Comparison of ENCODE assay signal across 10 mouse cellular contexts in genomic region chr11:112501781-112502180, GRCm38 (mm10).
DNase-seq lines count a peak whose midpoint lies in the region; ATAC-seq and TF ChIP-seq lines count a peak whose summit lies in the region.
"Had no signal": no experiment of that assay in that cellular context is flagged by ENCODE, and none has a peak within 500 bp of the region (broad histone marks: within the 10 kb centered on the region; RNA-seq: fewer than 3 reads in every experiment).

No protein-coding gene starts in this region.

- WGBS in hindbrain, embryonic 12.5 days, result 7% methylated on average over 5 of the region's 5 CpGs
- WGBS in midbrain, embryonic 13.5 days, result 1% methylated on average over 5 of the region's 5 CpGs
- 14% methylated on average over 5 of the region's 5 CpGs for WGBS in cerebellum, adult 2 months

- TF ChIP-seq EP300 in ES-Bruce4 (IDR thresholded peaks at IDR 0.05; ENCODE audit: insufficient read depth, low read depth, low read length), result peak; percentile 89

- H3K9ac ChIP-seq in ES-Bruce4 (ENCODE audit: low read depth, poor library complexity, severe bottlenecking), result no peak overlapping the region
- no peak overlapping the region for H3K9ac ChIP-seq in hindbrain, embryonic 12.5 days
- no peak overlapping the region for H3K9ac ChIP-seq in midbrain, embryonic 13.5 days (replicated peaks)

- DNase-seq in embryo, embryonic 11 days, result peak; percentile 87
- DNase-seq in heart, postnatal 36 days, result no peak
- DNase-seq in urinary bladder, adult 18-20 months (ENCODE audit: low spot score in 2 of 2), result no peak
- no peak for DNase-seq in cerebellum, adult 2 months
- DNase-seq: cerebellum, adult 11-12 months had no signal

- peak; percentile 98 for ATAC-seq in hindbrain, embryonic 12.5 days (ENCODE audit: low FRiP score)
- peak; percentile 99 for ATAC-seq in midbrain, embryonic 13.5 days
- no peak for ATAC-seq in megakaryocyte progenitor cell, adult 5-6 weeks (replicated peaks; ENCODE audit: poor library complexity)

- 0 out of 2 replicates have a peak overlapping the region, but pooled peaks have one; percentile 4 for H3K4me2 ChIP-seq in hindbrain, embryonic 12.5 days (replicated peaks)
- H3K4me2 ChIP-seq in midbrain, embryonic 13.5 days (replicated peaks), result peak overlapping the region; percentile 21

- H3K9me3 ChIP-seq in ES-Bruce4 (replicated peaks; ENCODE audit: control insufficient read depth, insufficient read depth, low read length, poor library complexity, severe bottlenecking), result no peaks in the 10 kb centered on the region; the same call in 1 of the 2 replicates
- H3K9me3 ChIP-seq in hindbrain, embryonic 12.5 days (replicated peaks), result no peaks in the 10 kb centered on the region
- peaks cover 3% of the 10 kb centered on the region; the same call in 1 of the 2 replicates for H3K9me3 ChIP-seq in midbrain, embryonic 13.5 days

- TF ChIP-seq CTCF in ES-Bruce4 (IDR thresholded peaks at IDR 0.05; ENCODE audit: low read depth, low read length), result no peak
- no peak for TF ChIP-seq CTCF in cerebellum, adult 2 months (IDR thresholded peaks at IDR 0.05; ENCODE audit: borderline replicate concordance, insufficient read depth, low read depth, low read length)

- H3K27me3 ChIP-seq in ES-Bruce4 (ENCODE audit: control insufficient read depth, insufficient read depth, low read length, poor library complexity, severe bottlenecking), result no peaks in the 10 kb centered on the region; the same call in 1 of the 2 replicates
- no peaks in the 10 kb centered on the region for H3K27me3 ChIP-seq in hindbrain, embryonic 12.5 days
- H3K27me3 ChIP-seq in midbrain, embryonic 13.5 days, result no peaks in the 10 kb centered on the region
- no peaks in the 10 kb centered on the region; the same call in 1 of the 2 replicates for H3K27me3 ChIP-seq in cerebellum, adult 2 months (ENCODE audit: control insufficient read depth, insufficient read depth, low read length)
- H3K27me3 ChIP-seq: CH12.LX had no signal

- H3K4me1 ChIP-seq in ES-Bruce4 (ENCODE audit: control insufficient read depth, insufficient read depth, low read length), result peaks cover 3% of the 10 kb centered on the region
- peaks cover 9% of the 10 kb centered on the region for H3K4me1 ChIP-seq in hindbrain, embryonic 12.5 days
- H3K4me1 ChIP-seq in midbrain, embryonic 13.5 days (replicated peaks), result peaks cover 29% of the 10 kb centered on the region
- no peaks in the 10 kb centered on the region for H3K4me1 ChIP-seq in cerebellum, adult 2 months (ENCODE audit: control insufficient read depth, insufficient read depth, low read length)

- H3K36me3 ChIP-seq in ES-Bruce4 (ENCODE audit: control insufficient read depth, insufficient read depth, low read length, poor library complexity, severe bottlenecking), result no peaks in the 10 kb centered on the region
- H3K36me3 ChIP-seq in hindbrain, embryonic 12.5 days, result no peaks in the 10 kb centered on the region
- H3K36me3 ChIP-seq in midbrain, embryonic 13.5 days, result no peaks in the 10 kb centered on the region

- H3K4me3 ChIP-seq in ES-Bruce4 (ENCODE audit: low read depth, low read length), result no peak overlapping the region
- no peak overlapping the region for H3K4me3 ChIP-seq in hindbrain, embryonic 12.5 days
- no peak overlapping the region for H3K4me3 ChIP-seq in midbrain, embryonic 13.5 days (replicated peaks)
- no peak overlapping the region for H3K4me3 ChIP-seq in cerebellum, adult 2 months (replicated peaks; ENCODE audit: insufficient read depth, low read depth, low read length)

- H3K27ac ChIP-seq in ES-Bruce4 (ENCODE audit: insufficient read depth, low read length), result no peak overlapping the region
- H3K27ac ChIP-seq in hindbrain, embryonic 12.5 days, result peak overlapping the region; percentile 44; the same call in 1 of the 2 replicates
- peak overlapping the region; percentile 35 for H3K27ac ChIP-seq in midbrain, embryonic 13.5 days
- H3K27ac ChIP-seq in cerebellum, adult 2 months (ENCODE audit: insufficient read depth, low read length), result no peak overlapping the region

- intact Hi-C loops in heart, postnatal 36 days (cut with DNase I), result no loop called here

- TF ChIP-seq POLR2A in ES-Bruce4 (IDR thresholded peaks at IDR 0.05; ENCODE audit: insufficient read depth, low read length), result no peak
- no peak for TF ChIP-seq POLR2A in cerebellum, adult 2 months (IDR thresholded peaks at IDR 0.05; ENCODE audit: borderline replicate concordance, insufficient read depth, low read length)

Comparison
In these comparisons a context has a peak if more than half of its experiments do, and no peak if none do; other contexts are left out.
1. H3K27ac ChIP-seq: peak in hindbrain, embryonic 12.5 days (single experiment) and midbrain, embryonic 13.5 days (single experiment); none in ES-Bruce4 (single experiment) and cerebellum, adult 2 months (single experiment).